Mouse (Mus musculus) MEL (cell line): ENCODE measurements at regions not wholly inside any gene's neighbourhood (a gene's known extent, or its start where the extent isn't known, plus 50 kb on each side); places are given as distances from the start of the nearest gene placed in this dataset.

ENCODE experiments used
- CTCF ChIP-seq, 3 experiments: IDR thresholded peaks in 2 of 3; conservative IDR thresholded peaks in 1 of 3; 2 replicates each; pipeline ENCODE4 v1.5.1; 2011 to 2012; ENCODE audit warnings: low read length in 3 of 3, low read depth in 2 of 3, mild to moderate bottlenecking in 2 of 3, improper control_type of control experiment in 1 of 3, inconsistent platforms in 1 of 3, mixed read lengths in 1 of 3, moderate library complexity in 1 of 3; ENCODE audit not compliant: control insufficient read depth in 1 of 3, insufficient read depth in 1 of 3, poor library complexity in 1 of 3, severe bottlenecking in 1 of 3
- EP300 ChIP-seq, 2 experiments: IDR thresholded peaks; 2 replicates each; pipeline ENCODE4 v1.6.1; 2011; ENCODE audit warnings: improper control_type of control experiment in 2 of 2, low read length in 2 of 2, low read depth in 1 of 2, mild to moderate bottlenecking in 1 of 2
- GABPA ChIP-seq: IDR thresholded peaks from 2 replicates; pipeline ENCODE4 v1.6.1; 2012; ENCODE audit warnings: low read depth, mild to moderate bottlenecking, inconsistent platforms, low read length, improper control_type of control experiment, moderate library complexity
- GATA1 ChIP-seq: IDR thresholded peaks from 2 replicates; pipeline ENCODE4 v1.6.1; 2011; ENCODE audit warnings: low read depth, low read length, improper control_type of control experiment
- JUND ChIP-seq: IDR thresholded peaks from 2 replicates; pipeline ENCODE4 v1.6.1; 2011; ENCODE audit warnings: low read depth, mild to moderate bottlenecking, improper control_type of control experiment, low read length
- KAT2A ChIP-seq: conservative IDR thresholded peaks from 2 replicates; pipeline ENCODE4 v1.6.1; 2012; ENCODE audit warnings: low read depth, low read length, improper control_type of control experiment, inconsistent platforms
- MAX ChIP-seq: IDR thresholded peaks from 2 replicates; pipeline ENCODE4 v1.6.1; 2011; ENCODE audit warnings: low read length, improper control_type of control experiment
- MEF2A ChIP-seq: IDR thresholded peaks from 2 replicates; pipeline ENCODE4 v1.6.1; 2014; ENCODE audit warnings: low read depth, mild to moderate bottlenecking, inconsistent platforms, low read length, improper control_type of control experiment; ENCODE audit not compliant: poor library complexity, insufficient replicate concordance, severe bottlenecking; ENCODE audit errors: extremely low read depth
- MXI1 ChIP-seq: IDR thresholded peaks from 2 replicates; pipeline ENCODE4 v1.6.1; 2011; ENCODE audit warnings: mild to moderate bottlenecking, low read depth, low read length, improper control_type of control experiment
- NRF1 ChIP-seq: IDR thresholded peaks from 2 replicates; pipeline ENCODE4 v1.6.1; 2014; ENCODE audit warnings: low read depth, mild to moderate bottlenecking, inconsistent platforms, low read length, improper control_type of control experiment, moderate library complexity; ENCODE audit not compliant: poor library complexity, insufficient read depth, severe bottlenecking
- SMC3 ChIP-seq: IDR thresholded peaks from 2 replicates; pipeline ENCODE4 v1.6.1; 2011; ENCODE audit warnings: low read depth, low read length, improper control_type of control experiment
- TCF12 ChIP-seq: IDR thresholded peaks from 2 replicates; pipeline ENCODE4 v1.6.1; 2014; ENCODE audit warnings: low read depth, mild to moderate bottlenecking, inconsistent platforms, low read length, improper control_type of control experiment, moderate library complexity

DNA sequence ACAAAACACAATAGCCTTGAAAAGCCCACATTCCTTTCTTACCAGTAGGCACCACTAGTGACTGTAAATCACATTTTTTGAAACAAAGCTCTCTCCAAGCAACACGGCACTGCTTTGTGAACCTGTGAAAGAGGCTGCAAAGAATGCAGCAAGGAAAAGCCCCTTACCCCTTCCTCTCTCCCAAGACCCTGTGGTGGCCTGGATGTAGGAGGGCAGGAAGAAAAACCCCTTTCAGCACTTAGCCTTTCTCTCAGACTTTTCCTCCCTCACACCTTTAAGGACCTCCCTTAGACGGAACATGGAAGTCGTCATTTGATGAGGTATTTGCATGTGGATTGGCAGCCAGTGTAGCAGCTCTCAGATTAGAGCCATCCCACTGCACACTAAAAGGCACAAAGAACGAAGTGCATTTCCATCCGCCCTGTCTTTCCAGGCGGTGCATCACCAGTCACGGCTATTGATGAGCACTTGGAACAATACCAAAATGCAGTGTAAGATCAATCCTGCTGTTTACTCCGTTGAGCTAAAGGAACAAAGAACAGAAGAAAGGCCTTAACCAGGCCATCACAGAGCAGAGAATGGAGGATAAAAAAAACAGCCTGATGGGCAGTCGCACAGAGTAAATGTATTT, 369.7 kb upstream of the Spred2 start:
- TF ChIP-seq GATA1: no peak
- no peak for TF ChIP-seq JUND
- TF ChIP-seq MXI1: no peak
- TF ChIP-seq EP300 (IDR thresholded peaks at IDR 0.05; ENCODE audit: low read depth in 1 of 2, low read length in 2 of 2): no peak
- no peak for TF ChIP-seq NRF1
- TF ChIP-seq TCF12: no peak
- no peak for TF ChIP-seq SMC3
- no peak for TF ChIP-seq GABPA
- TF ChIP-seq CTCF (IDR thresholded peaks at IDR 0.05 in 2 of 3, conservative IDR thresholded peaks at IDR 0.05 in 1 of 3; ENCODE audit: control insufficient read depth in 1 of 3, insufficient read depth in 1 of 3, low read depth in 2 of 3, low read length in 3 of 3, poor library complexity in 1 of 3, severe bottlenecking in 1 of 3): no peak
- no peak for TF ChIP-seq KAT2A
- no peak for TF ChIP-seq MEF2A
- no peak for TF ChIP-seq MAX
